Mouse (Mus musculus) testis, adult 2 months (tissue): ENCODE results near the gene Ppat.

Experiments
- CTCF ChIP-seq: fragments of 200-500 bp; IDR thresholded peaks from 2 replicates; pipeline ENCODE4 v1.5.1; 2012; ENCODE audit warnings: low read depth, mild to moderate bottlenecking, inconsistent platforms, low read length, moderate library complexity; ENCODE audit not compliant: control insufficient read depth, insufficient read depth, insufficient replicate concordance
- POLR2A ChIP-seq: fragments of 200-500 bp; IDR thresholded peaks from 2 replicates; pipeline ENCODE4 v1.6.1; 2012; ENCODE audit warnings: low read depth, mild to moderate bottlenecking, inconsistent platforms, low read length, moderate library complexity; ENCODE audit not compliant: control insufficient read depth

GRCm38 (mm10) chr5:76866819-76867218, 84.6 kb downstream of the Ppat start:
- no peak for TF ChIP-seq POLR2A
- TF ChIP-seq CTCF: no peak
